Mouse (Mus musculus): ENCODE measurements at regions not wholly inside any gene's neighbourhood (a gene's known extent, or its start where the extent isn't known, plus 50 kb on each side); places are given as distances from the start of the nearest gene placed in this dataset.
"Not testable (repeated sequence)": the region's sequence is repeated elsewhere in the genome, so short reads cannot be mapped to it uniquely, and the experiment has no call there.

- WGBS = 32% methylated on average over 1 of the region's 1 CpGs
- H3K27ac ChIP-seq (ENCODE audit: low read depth, low read length) = no peak overlapping the region
- no peaks in the 10 kb centered on the region for H3K36me3 ChIP-seq (ENCODE audit: control insufficient read depth, insufficient read depth)
- peak; percentile 52 for TF ChIP-seq CTCF (IDR thresholded peaks at IDR 0.05; ENCODE audit: low read depth)
- no peak overlapping the region for H3K4me3 ChIP-seq (ENCODE audit: low read depth, low read length)
- no peaks in the 10 kb centered on the region for H3K4me1 ChIP-seq (replicated peaks; ENCODE audit: control insufficient read depth, insufficient read depth, low read length)
- H3K27me3 ChIP-seq (replicated peaks; ENCODE audit: control insufficient read depth, insufficient read depth, low read length) = no peaks in the 10 kb centered on the region
- no peak overlapping the region for H3K4me2 ChIP-seq (replicated peaks; ENCODE audit: low read depth)
- ATAC-seq = no peak
- H3K9ac ChIP-seq (ENCODE audit: low read depth, low read length) = no peak overlapping the region
- no peaks in the 10 kb centered on the region for H3K9me3 ChIP-seq (ENCODE audit: control insufficient read depth)
Measured at GRCm38 (mm10) chr13:50031757-50032156, 218.4 kb downstream of the Gm906 start.

GRCm38 (mm10) chr13:50007730-50008129, 208.9 kb upstream of the Gm30302 start:
- 95% methylated on average over 2 of the region's 3 CpGs for WGBS
- not testable (repeated sequence) for H3K4me3 ChIP-seq (ENCODE audit: low read depth, low read length); ATAC-seq; H3K9ac ChIP-seq (ENCODE audit: low read depth, low read length); H3K4me1 ChIP-seq (replicated peaks; ENCODE audit: control insufficient read depth, insufficient read depth, low read length); H3K9me3 ChIP-seq (ENCODE audit: control insufficient read depth); H3K36me3 ChIP-seq (ENCODE audit: control insufficient read depth, insufficient read depth); H3K27ac ChIP-seq (ENCODE audit: low read depth, low read length); H3K27me3 ChIP-seq (replicated peaks; ENCODE audit: control insufficient read depth, insufficient read depth, low read length); H3K4me2 ChIP-seq (replicated peaks; ENCODE audit: low read depth)

GRCm38 (mm10) chr13:49966072-49966471, 167.3 kb upstream of the Gm30302 start:
- not testable (repeated sequence) for H3K4me3 ChIP-seq (ENCODE audit: low read depth, low read length); H3K4me2 ChIP-seq (replicated peaks; ENCODE audit: low read depth); H3K4me1 ChIP-seq (replicated peaks; ENCODE audit: control insufficient read depth, insufficient read depth, low read length); ATAC-seq; H3K27me3 ChIP-seq (replicated peaks; ENCODE audit: control insufficient read depth, insufficient read depth, low read length); H3K9ac ChIP-seq (ENCODE audit: low read depth, low read length); H3K27ac ChIP-seq (ENCODE audit: low read depth, low read length); H3K9me3 ChIP-seq (ENCODE audit: control insufficient read depth); H3K36me3 ChIP-seq (ENCODE audit: control insufficient read depth, insufficient read depth)
- WGBS = 50% methylated on average over 3 of the region's 4 CpGs

- not testable (repeated sequence) for ATAC-seq; H3K4me3 ChIP-seq (ENCODE audit: low read depth, low read length); H3K9ac ChIP-seq (ENCODE audit: low read depth, low read length); H3K36me3 ChIP-seq (ENCODE audit: control insufficient read depth, insufficient read depth); H3K9me3 ChIP-seq (ENCODE audit: control insufficient read depth); H3K27me3 ChIP-seq (replicated peaks; ENCODE audit: control insufficient read depth, insufficient read depth, low read length); H3K4me2 ChIP-seq (replicated peaks; ENCODE audit: low read depth); H3K27ac ChIP-seq (ENCODE audit: low read depth, low read length); H3K4me1 ChIP-seq (replicated peaks; ENCODE audit: control insufficient read depth, insufficient read depth, low read length)
- 25% methylated on average over 5 of the region's 6 CpGs for WGBS
- peak; percentile 52 for TF ChIP-seq CTCF (IDR thresholded peaks at IDR 0.05; ENCODE audit: low read depth)
Measured at GRCm38 (mm10) chr13:49957993-49958681, 159.3 kb upstream of the Gm30302 start.

GRCm38 (mm10) chr13:49915781-49916180, 117.0 kb upstream of the Gm30302 start:
- no peak overlapping the region for H3K9ac ChIP-seq (ENCODE audit: low read depth, low read length)
- H3K36me3 ChIP-seq (ENCODE audit: control insufficient read depth, insufficient read depth) = no peaks in the 10 kb centered on the region
- H3K27me3 ChIP-seq (replicated peaks; ENCODE audit: control insufficient read depth, insufficient read depth, low read length) = no peaks in the 10 kb centered on the region
- 83% methylated on average over 2 of the region's 2 CpGs for WGBS
- TF ChIP-seq CTCF (IDR thresholded peaks at IDR 0.05; ENCODE audit: low read depth) = no peak
- no peak overlapping the region for H3K27ac ChIP-seq (ENCODE audit: low read depth, low read length)
- no peak overlapping the region for H3K4me3 ChIP-seq (ENCODE audit: low read depth, low read length)
- no peaks in the 10 kb centered on the region for H3K4me1 ChIP-seq (replicated peaks; ENCODE audit: control insufficient read depth, insufficient read depth, low read length)
- no peak overlapping the region for H3K4me2 ChIP-seq (replicated peaks; ENCODE audit: low read depth)
- ATAC-seq = no peak
- H3K9me3 ChIP-seq (ENCODE audit: control insufficient read depth) = no peaks in the 10 kb centered on the region

All from intestine, postnatal 0 days (tissue).